ENCODE assay signal across 16 mouse cellular contexts in the genomic region with DNA sequence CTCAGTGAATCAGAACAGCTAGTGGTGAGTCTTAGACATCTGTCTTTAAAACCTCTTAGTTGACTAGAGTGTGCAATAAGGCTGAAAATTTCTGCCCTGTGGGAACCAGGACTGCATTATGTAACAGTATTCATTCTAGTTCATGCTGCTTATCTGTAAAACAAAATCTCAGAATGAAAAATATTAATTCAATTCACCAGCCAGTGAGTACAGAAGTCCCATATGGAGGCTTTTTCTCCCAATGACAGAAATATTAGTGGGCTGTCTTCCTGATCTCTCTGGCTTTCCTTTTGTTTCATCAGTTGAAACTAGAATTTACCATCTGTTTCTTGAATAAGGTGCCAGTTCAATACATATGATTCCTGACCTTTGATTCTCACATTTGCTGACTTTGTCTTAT.
"Had no signal": no experiment of that assay in that cellular context is flagged by ENCODE, and none has a peak within 500 bp of the region (broad histone marks: within the 10 kb centered on the region; RNA-seq: fewer than 3 reads in every experiment).

No protein-coding gene starts in this region.

- DNase-seq: lung, adult 2 months; lung, postnatal 14 days; lung, postnatal 36 days; right cerebral cortex, postnatal 14 days; thymus, adult 2 months; thymus, postnatal 25 days; thymus, postnatal 4 days had no signal

- ATAC-seq: lung, postnatal 0 days; midbrain, embryonic 13.5 days; midbrain, embryonic 15.5 days had no signal

- H3K27ac ChIP-seq: lung, embryonic 15.5 days; macrophage; midbrain, embryonic 13.5 days; midbrain, embryonic 15.5 days; neural tube, embryonic 12.5 days; stomach, embryonic 15.5 days; stomach, postnatal 0 days had no signal

- H3K4me3 ChIP-seq: lung, embryonic 15.5 days; megakaryocyte, embryonic 14.5 days; midbrain, embryonic 13.5 days; midbrain, embryonic 15.5 days; neural tube, embryonic 12.5 days; stomach, embryonic 15.5 days had no signal
